Mouse (Mus musculus) thymus, postnatal 25 days (tissue): ENCODE measurements around the gene Wfdc21.

Experiments used
- DNase-seq: peaks from one replicate; pipeline ENCODE4 v3.0.0; 2022

The Wfdc21 gene

GRCm38 (mm10) chr11:83754227-83754626 lies 7.5 kb downstream of the Wfdc21 start:
- DNase-seq = no peak

GRCm38 (mm10) chr11:83767306-83767705 lies 20.6 kb downstream of the Wfdc21 start:
- no peak for DNase-seq

- no peak for DNase-seq
Observed at GRCm38 (mm10) chr11:83768976-83769375, 22.2 kb downstream of the Wfdc21 start.

GRCm38 (mm10) chr11:83771014-83771413 lies 24.3 kb downstream of the Wfdc21 start:
- no peak for DNase-seq

- DNase-seq = no peak
Observed at GRCm38 (mm10) chr11:83772341-83772740, 25.6 kb downstream of the Wfdc21 start.

GRCm38 (mm10) chr11:83773691-83774090 lies 27.0 kb downstream of the Wfdc21 start:
- DNase-seq = no peak

- no peak for DNase-seq
Observed at GRCm38 (mm10) chr11:83774324-83774723, 27.6 kb downstream of the Wfdc21 start.

- DNase-seq = no peak
Observed at GRCm38 (mm10) chr11:83776798-83777197, 30.1 kb downstream of the Wfdc21 start.

GRCm38 (mm10) chr11:83783931-83784600 lies 37.3 kb downstream of the Wfdc21 start:
- no peak for DNase-seq

GRCm38 (mm10) chr11:83784661-83785060 lies 37.9 kb downstream of the Wfdc21 start:
- DNase-seq = peak; percentile 21

GRCm38 (mm10) chr11:83785366-83785765 lies 38.6 kb downstream of the Wfdc21 start:
- DNase-seq = peak; percentile 25

GRCm38 (mm10) chr11:83786835-83787234 lies 40.1 kb downstream of the Wfdc21 start:
- no peak for DNase-seq

- no peak for DNase-seq
Observed at GRCm38 (mm10) chr11:83787401-83788021, 40.8 kb downstream of the Wfdc21 start.

- DNase-seq = no peak
Observed at GRCm38 (mm10) chr11:83788331-83788730, 41.6 kb downstream of the Wfdc21 start.

GRCm38 (mm10) chr11:83789259-83789658 lies 42.5 kb downstream of the Wfdc21 start:
- DNase-seq = peak; percentile 27

GRCm38 (mm10) chr11:83791133-83791532 lies 44.4 kb downstream of the Wfdc21 start:
- DNase-seq = no peak

- DNase-seq = no peak
Observed at GRCm38 (mm10) chr11:83792316-83792914, 45.7 kb downstream of the Wfdc21 start.

- no peak for DNase-seq
Observed at GRCm38 (mm10) chr11:83793264-83793663, 46.5 kb downstream of the Wfdc21 start.

GRCm38 (mm10) chr11:83796112-83796511 lies 49.4 kb downstream of the Wfdc21 start:
- DNase-seq = no peak

GRCm38 (mm10) chr11:83796980-83797608 lies 50.4 kb downstream of the Wfdc21 start:
- DNase-seq = no peak

GRCm38 (mm10) chr11:83799871-83800430 lies 53.2 kb downstream of the Wfdc21 start:
- DNase-seq = no peak

GRCm38 (mm10) chr11:83802166-83802565 lies 55.4 kb downstream of the Wfdc21 start:
- peak; percentile 20 for DNase-seq
